Mouse (Mus musculus): ENCODE data around the gene Agbl5. TPM values are rescaled to one million over a fixed set of nuclear protein-coding genes. Genes with fewer than 3 reads are reported as not detected.
"Not testable (repeated sequence)": the region's sequence is repeated elsewhere in the genome, so short reads cannot be mapped to it uniquely, and the experiment has no call there.

Agbl5 gene
- polyA plus RNA-seq, 1 experiment: 5.2 TPM

DNA sequence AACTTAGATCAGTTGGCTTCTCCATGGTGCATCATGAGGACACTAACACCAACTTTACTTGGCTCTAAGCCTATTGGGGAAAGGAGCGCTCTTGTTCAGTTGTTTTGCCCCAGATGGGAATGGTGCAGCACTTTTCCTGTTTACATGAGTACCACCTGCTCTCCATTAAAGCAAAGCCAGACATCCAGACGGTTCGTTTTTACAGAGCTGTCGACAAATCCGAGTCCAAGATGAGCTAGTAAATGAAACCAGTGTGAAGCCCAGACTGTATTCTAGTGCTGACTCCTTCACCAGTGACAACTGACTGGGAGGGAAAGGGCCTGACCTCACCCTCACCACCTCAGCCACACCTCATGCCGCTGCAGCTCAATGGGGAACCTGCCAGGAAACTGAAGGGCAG, 9.9 kb upstream of the Agbl5 start:
- Histone ChIP-seq H3K79me2 (ENCODE audit: control insufficient read depth, insufficient read depth) (no peaks in the 10 kb centered on the region), H3K4me3 (ENCODE audit: insufficient read depth, poor library complexity, severe bottlenecking) (no peak overlapping the region), H3K79me3 (ENCODE audit: low read depth) (no peaks in the 10 kb centered on the region), H3ac (ENCODE audit: control insufficient read depth, insufficient read length, low read depth) (no peak overlapping the region), H3K36me3 (ENCODE audit: control insufficient read depth, insufficient read depth) (peaks cover 43% of the 10 kb centered on the region), H3K27me3 (ENCODE audit: control insufficient read depth, insufficient read depth, insufficient read length) (no peaks in the 10 kb centered on the region)
- TF ChIP-seq CTCF (IDR thresholded peaks at IDR 0.05; ENCODE audit: control insufficient read depth, insufficient read depth, insufficient read length): no peak
- no peak for TF ChIP-seq MYOD1 (IDR thresholded peaks at IDR 0.05; ENCODE audit: control insufficient read depth, insufficient read length, low read depth)
- no peak for TF ChIP-seq FOSL1 (IDR thresholded peaks at IDR 0.05; ENCODE audit: insufficient read depth, low read length, poor library complexity, severe bottlenecking)
- no peak for TF ChIP-seq MAX (IDR thresholded peaks at IDR 0.05)
- no peak for TF ChIP-seq MYOG (IDR thresholded peaks at IDR 0.05; ENCODE audit: control insufficient read depth, extremely low read depth, insufficient read length)
- TF ChIP-seq USF1 (IDR thresholded peaks at IDR 0.05; ENCODE audit: low read depth): no peak
- no peak for TF ChIP-seq CEBPB (IDR thresholded peaks at IDR 0.05; ENCODE audit: low read depth)

- Histone ChIP-seq H3ac (ENCODE audit: control insufficient read depth, insufficient read length, low read depth) (no peak overlapping the region), H3K36me3 (ENCODE audit: control insufficient read depth, insufficient read depth) (peaks cover 35% of the 10 kb centered on the region), H3K79me2 (ENCODE audit: control insufficient read depth, insufficient read depth) (no peaks in the 10 kb centered on the region), H3K79me3 (ENCODE audit: low read depth) (no peaks in the 10 kb centered on the region), H3K4me3 (ENCODE audit: insufficient read depth, poor library complexity, severe bottlenecking) (no peak overlapping the region), H3K27me3 (ENCODE audit: control insufficient read depth, insufficient read depth, insufficient read length) (no peaks in the 10 kb centered on the region)
- no peak for TF ChIP-seq MYOG (IDR thresholded peaks at IDR 0.05; ENCODE audit: control insufficient read depth, extremely low read depth, insufficient read length)
- no peak for TF ChIP-seq CEBPB (IDR thresholded peaks at IDR 0.05; ENCODE audit: low read depth)
- TF ChIP-seq FOSL1 (IDR thresholded peaks at IDR 0.05; ENCODE audit: insufficient read depth, low read length, poor library complexity, severe bottlenecking): no peak
- no peak for TF ChIP-seq MAX (IDR thresholded peaks at IDR 0.05)
- no peak for TF ChIP-seq USF1 (IDR thresholded peaks at IDR 0.05; ENCODE audit: low read depth)
- TF ChIP-seq MYOD1 (IDR thresholded peaks at IDR 0.05; ENCODE audit: control insufficient read depth, insufficient read length, low read depth): no peak
- TF ChIP-seq CTCF (IDR thresholded peaks at IDR 0.05; ENCODE audit: control insufficient read depth, insufficient read depth, insufficient read length): no peak
Measured at GRCm38 (mm10) chr5:30879347-30879943, 9.0 kb upstream of the Agbl5 start.

- not testable (repeated sequence) for H3K79me3 ChIP-seq (ENCODE audit: low read depth); H3ac ChIP-seq (ENCODE audit: control insufficient read depth, insufficient read length, low read depth); H3K4me3 ChIP-seq (ENCODE audit: insufficient read depth, poor library complexity, severe bottlenecking); H3K27me3 ChIP-seq (ENCODE audit: control insufficient read depth, insufficient read depth, insufficient read length); H3K79me2 ChIP-seq (ENCODE audit: control insufficient read depth, insufficient read depth)
- peaks cover 12% of the 10 kb centered on the region for H3K36me3 ChIP-seq (ENCODE audit: control insufficient read depth, insufficient read depth)
Measured at GRCm38 (mm10) chr5:30881839-30882238, 6.7 kb upstream of the Agbl5 start.

GRCm38 (mm10) chr5:30886209-30886608, 2.3 kb upstream of the Agbl5 start:
- Histone ChIP-seq H3K36me3 (ENCODE audit: control insufficient read depth, insufficient read depth) (no peaks in the 10 kb centered on the region), H3K79me2 (ENCODE audit: control insufficient read depth, insufficient read depth) (no peaks in the 10 kb centered on the region), H3K27me3 (ENCODE audit: control insufficient read depth, insufficient read depth, insufficient read length) (no peaks in the 10 kb centered on the region), H3K4me3 (ENCODE audit: insufficient read depth, poor library complexity, severe bottlenecking) (no peak overlapping the region), H3K79me3 (ENCODE audit: low read depth) (no peaks in the 10 kb centered on the region), H3ac (ENCODE audit: control insufficient read depth, insufficient read length, low read depth) (no peak overlapping the region)
- TF ChIP-seq USF1 (IDR thresholded peaks at IDR 0.05; ENCODE audit: low read depth) (no peak), CTCF (IDR thresholded peaks at IDR 0.05; ENCODE audit: control insufficient read depth, insufficient read depth, insufficient read length) (no peak), MYOD1 (IDR thresholded peaks at IDR 0.05; ENCODE audit: control insufficient read depth, insufficient read length, low read depth) (no peak), CEBPB (IDR thresholded peaks at IDR 0.05; ENCODE audit: low read depth) (no peak), FOSL1 (IDR thresholded peaks at IDR 0.05; ENCODE audit: insufficient read depth, low read length, poor library complexity, severe bottlenecking) (no peak), MYOG (IDR thresholded peaks at IDR 0.05; ENCODE audit: control insufficient read depth, extremely low read depth, insufficient read length) (no peak), MAX (IDR thresholded peaks at IDR 0.05) (no peak)

GRCm38 (mm10) chr5:30886731-30887130, 1.8 kb upstream of the Agbl5 start:
- no peaks in the 10 kb centered on the region for H3K36me3 ChIP-seq (ENCODE audit: control insufficient read depth, insufficient read depth)
- no peaks in the 10 kb centered on the region for H3K79me3 ChIP-seq (ENCODE audit: low read depth)

GRCm38 (mm10) chr5:30887331-30887761, 1.1 kb upstream of the Agbl5 start:
- H3K36me3 ChIP-seq (ENCODE audit: control insufficient read depth, insufficient read depth): peaks cover under 1% of the 10 kb centered on the region
- H3K79me2 ChIP-seq (ENCODE audit: control insufficient read depth, insufficient read depth): no peaks in the 10 kb centered on the region
- peak overlapping the region; percentile 50 for H3K4me3 ChIP-seq (ENCODE audit: insufficient read depth, poor library complexity, severe bottlenecking)
- H3K79me3 ChIP-seq (ENCODE audit: low read depth): no peaks in the 10 kb centered on the region
- TF ChIP-seq MYOG (IDR thresholded peaks at IDR 0.05; ENCODE audit: control insufficient read depth, extremely low read depth, insufficient read length) (no peak), CTCF (IDR thresholded peaks at IDR 0.05; ENCODE audit: control insufficient read depth, insufficient read depth, insufficient read length) (no peak), USF1 (IDR thresholded peaks at IDR 0.05; ENCODE audit: low read depth) (no peak), FOSL1 (IDR thresholded peaks at IDR 0.05; ENCODE audit: insufficient read depth, low read length, poor library complexity, severe bottlenecking) (no peak), MYOD1 (IDR thresholded peaks at IDR 0.05; ENCODE audit: control insufficient read depth, insufficient read length, low read depth) (no peak)
- H3K27me3 ChIP-seq (ENCODE audit: control insufficient read depth, insufficient read depth, insufficient read length): no peaks in the 10 kb centered on the region
- H3ac ChIP-seq (ENCODE audit: control insufficient read depth, insufficient read length, low read depth): peak overlapping the region; percentile 20

More at GRCm38 (mm10) chr5:30886731-30887130, 1.8 kb upstream of the Agbl5 start:
- Histone ChIP-seq H3ac (ENCODE audit: control insufficient read depth, insufficient read length, low read depth) (no peak overlapping the region), H3K4me3 (ENCODE audit: insufficient read depth, poor library complexity, severe bottlenecking) (peak overlapping the region; percentile 50), H3K79me2 (ENCODE audit: control insufficient read depth, insufficient read depth) (no peaks in the 10 kb centered on the region), H3K27me3 (ENCODE audit: control insufficient read depth, insufficient read depth, insufficient read length) (no peaks in the 10 kb centered on the region)
- TF ChIP-seq CTCF (IDR thresholded peaks at IDR 0.05; ENCODE audit: control insufficient read depth, insufficient read depth, insufficient read length) (no peak), MYOD1 (IDR thresholded peaks at IDR 0.05; ENCODE audit: control insufficient read depth, insufficient read length, low read depth) (no peak), FOSL1 (IDR thresholded peaks at IDR 0.05; ENCODE audit: insufficient read depth, low read length, poor library complexity, severe bottlenecking) (no peak), CEBPB (IDR thresholded peaks at IDR 0.05; ENCODE audit: low read depth) (no peak), MAX (IDR thresholded peaks at IDR 0.05) (no peak), MYOG (IDR thresholded peaks at IDR 0.05; ENCODE audit: control insufficient read depth, extremely low read depth, insufficient read length) (no peak), USF1 (IDR thresholded peaks at IDR 0.05; ENCODE audit: low read depth) (no peak)
